Mouse (Mus musculus): Measurements from ENCODE around the gene Actb.
A peak's percentile ranks its signal among the peaks of the same experiment; 100 is the strongest.
"Not testable (repeated sequence)": the region's sequence is repeated elsewhere in the genome, so short reads cannot be mapped to it uniquely, and the experiment has no call there.

The Actb gene

GRCm38 (mm10) chr5:142902506-142903314 is 3.8 kb downstream of the Actb start:
- peak; percentile 73 for DNase-seq (ENCODE audit: low read depth, low spot score)

DNA sequence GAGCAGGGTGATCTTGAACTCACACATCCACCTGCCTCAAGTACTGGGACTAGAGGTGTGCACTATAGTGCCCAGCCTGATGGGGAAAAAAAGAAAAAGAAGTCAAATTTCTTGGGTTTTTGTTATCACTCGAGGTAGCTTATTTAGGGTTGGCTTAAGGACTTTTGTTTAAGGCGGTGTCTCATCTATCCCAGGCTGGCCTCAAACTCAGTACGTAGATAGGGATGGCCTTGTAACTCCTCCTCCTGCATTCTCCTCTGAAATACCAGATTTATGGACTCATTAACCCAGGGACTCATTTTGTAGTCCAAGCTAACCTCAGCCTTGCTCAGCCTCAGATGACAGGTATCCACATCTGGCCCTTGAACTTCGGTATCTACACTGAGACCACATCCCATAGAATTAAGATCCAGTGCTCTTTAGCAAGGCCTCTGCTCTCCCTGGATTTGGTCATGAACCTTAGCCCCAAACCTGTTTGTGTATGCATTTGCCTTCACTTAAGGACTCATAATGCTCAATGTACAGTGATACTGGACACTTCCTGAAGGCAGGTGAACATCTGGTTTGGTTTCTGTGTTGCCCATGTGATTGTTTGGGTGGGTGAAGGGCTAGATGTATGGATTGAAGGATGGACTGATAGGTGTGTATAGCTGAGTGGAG is 4.6 kb downstream of the Actb start:
- peak; percentile 76 for DNase-seq (ENCODE audit: low read depth, low spot score)

DNA sequence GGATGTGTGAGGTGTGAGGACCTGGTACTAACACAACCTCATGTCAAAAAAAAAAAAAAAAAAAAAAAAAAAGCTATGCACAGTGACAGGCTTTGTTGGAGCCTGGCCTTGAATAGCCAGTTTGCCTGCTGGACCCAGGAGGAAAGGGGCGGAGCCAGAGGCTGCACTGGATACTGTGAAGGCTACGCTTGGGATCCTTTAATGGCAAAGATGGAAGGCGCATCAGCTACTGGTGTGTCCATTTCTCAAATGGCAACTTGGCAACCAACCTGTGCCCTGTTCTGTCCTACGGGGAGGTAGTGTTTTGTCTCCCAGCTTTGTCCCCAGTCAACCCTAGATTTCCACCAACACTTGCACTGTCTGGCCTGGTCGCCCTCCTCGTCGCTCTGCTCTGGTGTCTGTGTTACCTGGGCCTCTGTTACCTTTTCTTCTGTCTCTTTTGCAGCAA is 5.2 kb downstream of the Actb start:
- DNase-seq (ENCODE audit: low read depth, low spot score): peak; percentile 83

DNA sequence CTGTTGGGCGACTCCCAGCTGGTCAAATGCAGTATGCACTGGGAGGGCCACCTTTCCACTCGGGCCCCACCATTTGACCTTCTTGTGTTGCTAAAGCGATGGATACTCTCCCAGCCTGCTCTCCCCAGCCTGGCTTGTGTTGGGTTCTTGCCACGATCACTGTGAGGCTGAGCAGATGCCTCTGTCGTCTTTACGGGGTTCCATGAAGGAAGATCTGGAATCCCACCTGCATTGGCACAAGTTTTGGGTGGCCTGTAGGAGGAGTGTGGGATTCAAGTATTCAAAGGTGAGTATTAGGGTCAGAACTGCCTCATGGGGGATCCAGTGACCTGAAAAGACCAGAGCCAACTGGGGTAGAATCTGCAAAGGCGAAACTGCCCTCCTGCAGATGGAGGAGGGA is 5.9 kb downstream of the Actb start:
- peak; percentile 53 for DNase-seq (ENCODE audit: low read depth, low spot score)

DNA sequence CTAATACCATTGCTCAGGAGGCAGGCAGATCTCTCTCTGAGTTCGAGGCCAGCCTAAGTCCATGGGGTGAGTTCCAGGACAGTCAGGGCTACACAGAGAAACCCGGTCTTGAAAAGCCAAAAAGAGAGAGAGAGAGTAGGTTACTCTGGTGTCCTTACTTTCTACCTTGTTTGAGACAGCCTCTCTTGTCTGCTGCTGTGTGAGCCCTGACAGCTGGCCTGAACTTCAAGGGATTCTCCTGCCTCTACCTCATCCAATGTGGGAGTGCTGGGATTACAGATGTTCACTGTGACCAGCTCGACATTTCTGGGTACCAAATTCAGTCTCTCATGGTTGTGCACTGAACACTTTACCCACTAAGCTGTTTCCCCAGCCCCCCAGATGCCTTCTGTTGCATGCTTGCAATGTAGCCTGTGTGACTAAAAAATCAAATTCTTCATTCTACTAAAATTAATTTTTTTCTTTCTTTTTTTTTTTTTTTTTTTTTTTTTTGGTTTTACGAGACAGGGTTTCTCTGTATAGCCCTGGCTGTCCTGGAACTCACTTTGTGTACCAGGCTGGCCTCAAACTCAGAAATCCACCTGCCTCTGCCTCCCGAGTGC is 6.5 kb downstream of the Actb start:
- peak; percentile 63 for DNase-seq (ENCODE audit: low read depth, low spot score)

DNA sequence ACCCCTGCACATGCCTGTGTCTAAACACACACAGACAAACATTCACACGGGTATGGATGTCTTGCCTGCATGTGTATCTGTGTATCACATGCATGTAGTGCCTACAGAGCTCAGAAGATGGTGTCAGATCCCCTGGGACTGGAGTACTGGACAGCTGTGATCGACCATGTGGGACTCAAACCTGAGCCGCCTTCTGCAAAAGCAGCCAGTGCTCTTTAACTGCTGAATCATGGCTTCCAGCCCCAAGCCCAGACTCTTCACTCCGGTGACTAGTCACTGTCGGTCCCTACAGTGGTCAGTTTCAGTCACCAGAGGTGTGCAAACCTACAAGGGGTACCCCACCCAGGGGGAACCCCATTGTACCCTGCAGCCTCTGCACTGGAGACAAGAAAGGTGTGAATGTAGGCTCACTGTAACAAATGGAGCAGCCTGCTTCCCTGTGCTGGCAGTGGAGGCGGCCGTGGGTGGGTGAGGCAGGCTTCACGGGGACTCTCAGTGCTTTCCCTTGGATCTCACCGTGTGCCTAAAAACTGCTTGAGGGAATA is 7.4 kb downstream of the Actb start:
- peak; percentile 65 for DNase-seq (ENCODE audit: low read depth, low spot score)

- DNase-seq (ENCODE audit: low read depth, low spot score): peak; percentile 46
Measured at GRCm38 (mm10) chr5:142898316-142898715, 8.2 kb downstream of the Actb start.

- DNase-seq (ENCODE audit: low read depth, low spot score): peak; percentile 72
Measured at GRCm38 (mm10) chr5:142897568-142898248, 8.8 kb downstream of the Actb start.

DNA sequence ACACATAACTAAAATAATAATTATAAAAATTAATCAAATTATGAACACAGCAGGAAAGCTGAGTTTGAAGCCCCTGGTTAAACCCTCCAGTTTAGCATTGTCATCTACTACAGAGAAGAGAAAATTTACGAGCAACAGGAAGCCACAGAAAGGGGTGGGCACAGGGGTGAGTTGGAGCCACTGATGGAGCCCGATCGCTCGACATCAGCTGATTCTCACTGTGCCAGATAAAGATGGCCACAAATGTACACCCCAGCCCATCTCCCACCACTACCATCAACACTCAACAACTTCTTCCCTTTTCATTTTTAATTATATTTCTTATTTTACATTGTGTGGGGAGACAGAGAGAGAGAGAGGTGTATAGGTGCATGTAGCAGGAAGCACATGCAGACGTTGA is 9.8 kb downstream of the Actb start:
- DNase-seq (ENCODE audit: low read depth, low spot score): no peak

DNA sequence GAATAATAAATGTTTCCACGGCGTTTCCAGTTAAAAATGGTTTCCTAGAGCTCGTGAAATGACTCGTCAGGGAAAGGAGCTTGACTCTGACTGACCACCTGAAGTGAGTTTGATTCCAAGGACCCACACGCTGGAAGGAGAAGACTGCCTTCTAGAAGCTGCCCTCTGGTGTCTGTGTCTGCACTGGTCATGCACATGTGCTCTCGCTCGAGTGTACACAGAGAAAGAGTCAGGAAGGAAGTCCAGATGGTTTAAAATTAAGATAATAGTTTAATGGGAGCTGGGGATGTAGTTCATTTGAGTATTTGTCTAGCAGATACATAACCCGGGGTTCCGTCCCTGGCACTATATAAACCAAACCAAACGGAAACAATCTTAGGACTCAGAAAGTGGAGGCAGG is 10.4 kb downstream of the Actb start:
- DNase-seq (ENCODE audit: low read depth, low spot score): no peak

GRCm38 (mm10) chr5:142894918-142895613 is 11.5 kb downstream of the Actb start, which contains the start of gene Fbxl18:
Fbxl18 (minus strand) TSS chr5:142895421.
- DNase-seq (ENCODE audit: low read depth, low spot score): peak; percentile 97

DNA sequence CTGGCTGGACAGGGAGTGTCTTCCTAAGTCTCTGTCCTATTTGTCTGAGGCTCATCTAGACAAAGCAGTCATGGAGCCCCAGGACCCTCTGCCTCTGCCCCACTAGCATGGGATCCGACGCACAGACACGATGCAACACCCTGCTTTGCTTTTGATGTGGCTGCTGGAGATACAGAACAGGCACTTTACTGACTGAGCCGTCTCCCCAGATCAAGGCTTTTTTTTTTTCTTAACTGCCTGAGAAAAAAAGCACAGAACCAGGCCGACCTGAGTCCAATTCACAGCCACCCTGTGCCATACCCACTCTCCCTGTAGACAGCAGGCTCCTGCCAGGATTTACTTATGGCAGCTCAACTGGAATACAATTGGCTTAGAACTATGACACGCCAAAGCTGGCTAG is 15.2 kb downstream of the Actb start:
- no peak for DNase-seq (ENCODE audit: low read depth, low spot score)

DNA sequence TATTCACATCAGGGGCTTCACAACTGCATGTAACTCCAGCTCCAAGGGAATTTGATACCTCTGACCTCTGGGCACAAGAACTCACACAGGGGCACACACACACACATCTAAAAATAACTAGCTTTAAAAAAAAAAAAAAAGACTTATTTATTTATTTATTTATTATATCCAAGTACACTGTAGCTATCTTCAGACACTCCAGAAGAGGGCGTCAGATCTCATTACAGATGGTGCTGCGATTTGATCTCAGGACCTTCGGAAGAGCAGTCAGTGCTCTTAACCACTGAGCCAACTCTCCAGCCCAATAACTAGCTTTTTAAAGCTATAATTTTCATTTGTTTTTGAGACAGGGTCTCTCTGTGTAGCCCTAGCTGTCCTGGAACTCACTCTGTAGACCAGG is 19.0 kb downstream of the Actb start:
- not testable (repeated sequence) for DNase-seq (ENCODE audit: low read depth, low spot score)

DNA sequence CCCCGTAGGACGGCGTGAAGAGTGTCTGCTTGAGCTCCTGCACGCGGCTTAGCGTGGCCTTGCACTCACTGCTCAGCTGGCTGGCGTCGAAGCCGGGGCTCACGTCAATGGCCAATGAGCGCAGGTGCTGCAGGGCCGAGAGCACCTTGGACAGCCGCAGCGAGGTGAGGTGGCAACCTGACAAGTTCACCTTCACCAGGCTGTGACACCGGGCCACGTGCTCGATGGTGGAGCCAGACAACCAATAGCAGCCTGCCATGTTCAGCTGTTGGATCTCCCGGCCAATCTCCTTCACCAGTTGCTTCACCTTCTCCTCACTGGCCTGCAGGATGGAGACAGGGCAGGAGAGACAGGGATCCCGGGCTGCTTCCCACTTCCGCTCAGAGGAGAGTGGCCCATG is 19.8 kb downstream of the Actb start:
- peak; percentile 86 for DNase-seq (ENCODE audit: low read depth, low spot score)

- no peak for DNase-seq (ENCODE audit: low read depth, low spot score)
Measured at GRCm38 (mm10) chr5:142886181-142886580, 20.4 kb downstream of the Actb start.

DNA sequence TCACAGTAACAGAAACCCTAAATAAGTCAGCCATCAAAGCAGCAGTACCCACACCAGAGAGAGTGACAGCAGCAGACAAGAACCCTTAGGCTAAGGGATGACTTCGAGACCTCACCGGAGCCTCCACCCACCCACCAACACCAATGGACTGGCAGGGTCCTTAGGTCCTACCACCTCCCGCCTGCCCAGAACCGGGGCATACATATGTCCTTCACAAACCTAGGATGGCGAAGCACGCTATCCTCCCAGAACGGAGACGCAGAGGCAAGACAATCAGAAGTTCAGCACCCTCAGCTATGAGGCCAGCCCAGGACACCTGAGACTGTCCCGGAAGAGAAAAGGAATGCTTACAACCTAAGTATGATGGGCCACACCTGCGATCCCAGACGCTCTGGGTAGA is 24.1 kb downstream of the Actb start:
- no peak for DNase-seq (ENCODE audit: low read depth, low spot score)

GRCm38 (mm10) chr5:142881936-142882335 is 24.6 kb downstream of the Actb start:
- DNase-seq (ENCODE audit: low read depth, low spot score): no peak

DNA sequence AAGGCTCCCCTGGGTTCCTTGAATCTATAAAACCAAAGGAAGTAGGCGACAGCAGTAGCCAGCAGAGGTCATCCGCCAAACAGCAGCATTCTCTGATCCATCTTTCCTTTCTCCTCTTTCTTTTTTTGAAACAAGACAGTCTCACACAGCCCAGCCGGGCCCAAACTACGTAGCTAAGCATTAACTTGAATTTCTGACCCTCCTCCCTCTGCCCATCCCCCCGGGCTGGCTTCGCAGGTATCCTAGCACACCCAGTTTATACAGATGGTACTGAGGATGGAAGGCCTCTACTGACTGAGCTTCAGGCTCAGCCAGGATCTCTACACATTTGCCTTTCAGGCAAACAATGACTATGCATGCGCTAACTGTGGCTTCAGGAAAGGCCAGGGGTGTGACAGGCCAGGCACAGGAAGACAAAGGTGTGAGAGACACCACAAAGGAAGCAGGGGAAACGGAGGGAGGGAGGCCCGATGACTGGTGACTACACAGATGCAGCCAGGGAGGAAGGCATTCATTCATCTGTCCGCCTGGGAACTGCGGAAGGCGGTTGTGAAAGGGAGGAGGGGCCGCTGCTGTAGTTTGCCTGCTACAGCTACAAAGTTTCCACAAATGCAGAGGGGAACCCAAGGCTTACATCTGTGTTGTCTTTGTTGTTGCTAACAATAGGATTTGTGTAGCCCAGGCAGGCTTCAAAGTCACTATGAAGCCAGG is 25.6 kb downstream of the Actb start:
- peak; percentile 87 for DNase-seq (ENCODE audit: low read depth, low spot score)

DNA sequence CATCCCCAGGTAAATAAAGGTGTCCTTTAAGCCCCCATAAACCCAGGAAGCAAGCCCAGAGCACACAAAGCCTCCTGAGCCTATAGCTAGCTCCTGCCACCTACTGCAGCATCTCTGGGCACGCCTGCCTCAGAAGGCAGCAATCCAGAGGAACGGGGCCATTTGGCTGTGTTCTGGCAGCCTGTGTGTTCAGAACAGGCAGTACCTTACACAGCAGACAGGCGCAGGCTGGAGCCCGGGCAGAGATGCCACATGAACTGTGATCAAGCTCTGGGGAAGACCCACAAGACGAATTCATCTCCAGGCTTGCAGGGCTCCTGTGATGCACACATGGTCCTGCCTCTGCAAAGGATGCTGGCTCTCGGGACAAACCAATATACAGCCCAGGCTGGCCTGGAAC is 26.3 kb downstream of the Actb start:
- DNase-seq (ENCODE audit: low read depth, low spot score): no peak

Data from ZHBTc4 (cell line).